Mouse (Mus musculus): ENCODE measurements around the gene Ppp1r26. TPM values are rescaled to one million over a fixed set of nuclear protein-coding genes. Genes with fewer than 3 reads are reported as not detected.

Gene Ppp1r26
- 10 to 100 TPM; 27.9 TPM for total RNA-seq (2021)
- long read RNA-seq, experiment 1, transcript Ppp1r26-202 (4 exons, 617 nt) = major isoform, 8 of 27 reads
- long read RNA-seq, experiment 1, partial matches to known transcripts = 0 of 27 reads
- long read RNA-seq, experiment 1, other reads (novel, unspliced or antisense) = 15 of 27 reads
- long read RNA-seq, experiment 2, transcript Ppp1r26-202 (4 exons, 617 nt) = major isoform, 5 of 25 reads
- long read RNA-seq, experiment 2, partial matches to known transcripts = 0 of 25 reads
- long read RNA-seq, experiment 2, other reads (novel, unspliced or antisense) = 20 of 25 reads

DNA sequence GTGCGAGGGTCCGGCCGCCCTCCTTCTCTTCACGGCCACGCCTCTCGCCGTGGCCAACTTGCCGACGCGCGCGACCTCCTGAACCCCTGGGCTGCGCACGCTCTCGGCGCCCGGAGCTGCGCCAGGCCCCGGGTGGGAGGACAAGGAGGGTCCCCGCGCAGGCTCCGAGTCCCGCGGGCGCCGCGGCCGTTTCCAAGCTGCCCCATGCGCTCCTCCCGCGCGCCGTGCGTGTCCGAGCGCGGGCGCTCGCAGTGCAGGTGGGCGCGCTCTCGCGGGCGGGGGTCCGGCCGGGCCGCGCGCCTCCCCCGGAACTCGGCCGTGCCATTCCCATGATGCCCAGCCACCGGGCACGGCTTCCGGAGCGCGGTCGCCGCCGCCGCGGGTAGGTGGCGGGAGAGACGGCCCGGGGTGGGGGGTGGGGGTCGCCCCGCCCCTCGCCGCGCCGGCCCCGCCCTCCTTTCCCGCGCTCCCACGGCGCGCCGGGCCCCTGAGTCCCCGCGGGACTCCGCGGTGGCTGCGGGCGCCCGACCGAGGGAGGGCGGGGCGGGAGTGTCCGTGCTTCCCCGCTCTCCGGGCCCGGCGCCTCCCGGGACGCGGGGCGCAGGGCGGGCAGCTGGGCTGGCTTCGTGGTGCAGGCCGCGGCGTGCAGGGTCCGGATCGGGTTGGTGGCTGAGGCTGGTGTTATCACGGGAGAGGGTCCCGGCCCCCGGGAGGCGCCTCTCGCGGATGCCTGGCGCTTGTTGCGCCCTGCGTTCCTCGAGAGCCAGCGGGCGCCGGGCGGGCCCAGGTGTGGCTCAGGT, at the start of gene Ppp1r26:
Gene Ppp1r26 (plus strand): TSS at position 286 of the 800 bp plus-strand sequence.
- DNase-seq (ENCODE audit: extremely low spot score in 1 of 2, low spot score in 2 of 2) = peak; percentile 54 to 65
- Histone ChIP-seq H3K4me3 (peak within 1 kb of the TSS; percentile 72), H3K27ac (peak within 1 kb of the TSS; percentile 90)
- intact Hi-C loops (cut with DNase I) = no loop called here
- TF ChIP-seq CTCF (IDR thresholded peaks at IDR 0.05) = no peak

DNA sequence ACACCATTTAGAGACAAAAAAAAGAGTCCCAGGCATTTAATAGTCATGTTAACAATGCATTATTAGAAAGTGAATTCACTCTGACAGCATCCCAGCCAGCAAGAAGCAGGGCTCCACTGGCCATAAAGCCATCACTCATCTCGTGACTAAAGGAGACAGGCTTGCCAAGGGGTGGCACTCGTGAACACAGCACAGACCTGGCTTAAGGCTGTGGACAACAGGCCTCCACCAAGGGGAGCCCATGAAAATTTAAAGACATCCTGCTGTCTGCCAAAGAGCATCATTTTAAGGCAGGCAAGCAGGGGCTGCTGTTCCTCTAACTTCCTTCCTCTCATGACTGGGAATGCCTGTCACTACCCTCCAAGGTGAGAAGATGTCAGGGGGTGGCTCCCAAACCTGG, 49.7 kb upstream of the Ppp1r26 start:
- no peak for TF ChIP-seq CTCF (IDR thresholded peaks at IDR 0.05)
- H3K27ac ChIP-seq = no peak overlapping the region
- intact Hi-C loops (cut with DNase I) = no loop called here
- no peak for DNase-seq (ENCODE audit: extremely low spot score in 1 of 2, low spot score in 2 of 2)
- H3K4me3 ChIP-seq = no peak overlapping the region

DNA sequence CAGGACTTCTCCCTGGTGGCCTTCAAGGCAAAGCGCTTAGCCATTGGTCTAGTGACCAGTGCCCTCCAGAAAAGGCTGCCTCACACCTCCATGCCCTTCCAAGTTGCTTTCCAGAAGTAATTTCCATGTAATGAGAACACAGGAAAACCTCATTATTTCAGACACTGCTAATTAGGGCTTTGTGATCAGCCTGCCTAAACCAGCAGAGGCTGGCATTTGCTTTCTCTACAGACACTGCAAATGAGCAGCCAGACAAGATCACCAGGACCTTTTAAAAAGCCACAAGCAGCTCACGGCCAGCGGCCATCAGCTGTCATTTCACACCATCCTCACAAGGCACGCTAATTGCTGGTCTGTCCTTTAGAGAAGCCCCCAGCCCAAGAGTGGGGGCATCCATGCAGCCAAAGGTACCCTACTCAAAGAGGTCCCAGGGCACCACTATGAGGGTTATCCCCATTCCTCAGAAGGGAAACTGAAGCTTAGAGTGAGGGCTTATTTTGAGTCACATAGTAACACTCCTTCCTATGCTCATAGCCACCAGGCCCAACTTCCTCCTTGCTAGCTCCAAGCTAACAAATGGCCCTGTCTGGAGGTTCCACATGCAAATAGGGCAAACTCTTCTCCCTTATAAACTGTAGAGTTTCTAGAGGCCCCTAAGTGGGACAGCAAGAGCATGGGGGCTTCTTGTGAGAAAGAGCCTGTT, 49.0 kb upstream of the Ppp1r26 start:
- no peak for TF ChIP-seq CTCF (IDR thresholded peaks at IDR 0.05)
- DNase-seq (ENCODE audit: extremely low spot score in 1 of 2, low spot score in 2 of 2) = no peak
- intact Hi-C loops (cut with DNase I) = no loop called here
- H3K27ac ChIP-seq = no peak overlapping the region
- H3K4me3 ChIP-seq = no peak overlapping the region

DNA sequence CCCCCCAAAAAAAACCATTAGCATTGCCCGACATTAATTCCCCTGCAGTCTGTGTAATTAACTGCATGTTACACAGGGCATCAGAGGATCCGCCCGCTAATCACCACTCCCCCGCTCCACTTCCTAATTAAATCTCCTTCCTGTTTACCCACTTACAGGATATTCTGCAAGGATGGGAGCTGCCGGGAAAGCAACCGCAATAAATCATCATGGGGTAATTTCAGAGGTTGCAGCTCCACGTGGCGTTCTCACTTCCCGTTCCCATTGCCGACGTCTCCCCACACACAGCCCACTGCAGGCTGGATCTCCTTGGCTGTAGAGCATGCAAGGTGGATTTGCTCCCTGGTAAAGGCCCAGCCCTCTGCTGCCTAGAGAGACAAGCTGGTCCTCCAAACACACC, 45.0 kb upstream of the Ppp1r26 start:
- no peak overlapping the region for H3K27ac ChIP-seq
- intact Hi-C loops (cut with DNase I) = no loop called here

DNA sequence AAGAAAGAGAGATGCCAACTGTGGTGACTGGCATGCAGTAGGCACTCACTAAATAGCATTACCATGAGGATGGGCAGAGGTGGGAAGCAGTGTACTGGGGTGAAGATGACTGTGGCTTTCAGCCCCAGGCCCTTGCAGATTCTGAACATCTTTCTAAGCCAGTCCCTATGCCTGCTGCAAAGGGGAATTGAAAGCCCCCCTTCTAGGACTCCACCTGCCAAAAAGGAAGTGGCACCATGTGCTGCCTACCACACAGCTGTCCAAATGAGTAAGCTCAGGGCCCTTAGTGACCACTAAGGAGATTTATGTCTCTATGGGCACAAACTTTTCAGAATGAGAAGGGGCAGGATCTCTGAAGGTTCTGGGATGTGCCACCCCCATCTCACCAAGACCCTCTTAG, 44.5 kb upstream of the Ppp1r26 start:
- no peak overlapping the region for H3K4me3 ChIP-seq
- no peak for TF ChIP-seq CTCF (IDR thresholded peaks at IDR 0.05)
- intact Hi-C loops (cut with DNase I) = no loop called here
- no peak for DNase-seq (ENCODE audit: extremely low spot score in 1 of 2, low spot score in 2 of 2)
- no peak overlapping the region for H3K27ac ChIP-seq

More for the DNA sequence above, 45.0 kb upstream of the Ppp1r26 start:
- H3K4me3 ChIP-seq = no peak overlapping the region
- TF ChIP-seq CTCF (IDR thresholded peaks at IDR 0.05) = no peak
- no peak for DNase-seq (ENCODE audit: extremely low spot score in 1 of 2, low spot score in 2 of 2)

DNA sequence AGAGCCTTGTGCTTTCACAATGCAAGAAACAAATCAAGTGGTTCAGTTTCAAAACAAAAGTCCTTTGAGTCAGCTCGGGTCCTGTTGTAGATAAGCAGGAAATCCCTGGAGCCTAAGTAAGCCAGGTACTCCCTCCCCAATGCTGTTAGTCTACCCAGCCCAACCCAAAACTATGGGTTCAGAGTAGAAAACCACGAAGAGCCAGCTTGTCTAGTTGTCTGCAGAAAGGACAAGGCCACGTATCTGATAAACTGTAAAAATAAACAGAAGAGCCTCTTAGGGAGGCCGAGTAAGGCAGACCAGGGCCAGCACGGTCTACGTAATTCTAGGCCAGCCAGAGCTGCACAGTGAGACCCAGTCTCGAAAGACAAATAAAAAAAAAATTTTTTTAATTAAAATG, 38.8 kb upstream of the Ppp1r26 start:
- DNase-seq (ENCODE audit: extremely low spot score in 1 of 2, low spot score in 2 of 2) = no peak
- Histone ChIP-seq H3K4me3 (no peak overlapping the region), H3K27ac (no peak overlapping the region)
- no peak for TF ChIP-seq CTCF (IDR thresholded peaks at IDR 0.05)
- intact Hi-C loops (cut with DNase I) = no loop called here

DNA sequence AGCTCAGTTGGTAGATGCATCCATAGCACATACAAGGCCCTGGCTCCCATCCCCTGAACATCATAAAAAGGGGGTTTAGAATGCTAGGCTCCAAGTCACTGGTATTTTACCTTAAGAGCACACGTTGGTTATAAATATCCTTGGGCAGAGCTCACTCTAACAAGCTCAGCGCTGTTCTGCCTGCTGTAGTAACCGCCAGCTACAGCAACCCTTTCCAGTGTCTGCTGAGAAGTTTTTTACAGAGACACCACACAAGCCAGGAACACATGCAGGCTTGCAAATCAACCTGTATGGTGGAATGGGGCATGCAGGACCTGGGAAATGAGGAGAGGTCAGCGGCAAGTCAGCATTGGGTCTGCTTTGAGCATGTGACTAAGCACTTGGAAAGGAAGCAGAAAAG, 37.5 kb upstream of the Ppp1r26 start:
- intact Hi-C loops (cut with DNase I) = no loop called here
- DNase-seq (ENCODE audit: extremely low spot score in 1 of 2, low spot score in 2 of 2) = no peak
- H3K4me3 ChIP-seq = no peak overlapping the region

DNA sequence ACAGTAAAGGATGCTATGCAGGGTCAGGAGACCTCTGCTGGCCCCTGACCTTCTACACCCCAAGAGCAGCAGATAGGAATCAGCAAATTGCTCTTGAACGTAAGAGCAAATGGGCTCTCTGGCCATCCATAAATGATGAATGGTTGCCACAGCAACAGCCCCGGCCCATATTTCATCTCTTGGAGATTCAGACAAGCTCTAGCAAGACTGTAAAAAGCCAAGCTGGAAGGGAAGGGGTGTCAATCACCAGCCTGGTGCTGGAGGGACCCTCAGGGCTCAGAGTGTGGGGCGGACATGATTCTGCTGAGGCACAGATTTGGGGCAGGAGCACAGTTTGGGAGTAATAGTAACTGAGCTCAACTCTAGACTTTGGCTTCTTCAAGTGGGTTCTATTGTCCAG, 37.0 kb upstream of the Ppp1r26 start:
- intact Hi-C loops (cut with DNase I) = no loop called here
- no peak for TF ChIP-seq CTCF (IDR thresholded peaks at IDR 0.05)
- peak overlapping the region; percentile 53 for H3K27ac ChIP-seq
- no peak overlapping the region for H3K4me3 ChIP-seq
- DNase-seq (ENCODE audit: extremely low spot score in 1 of 2, low spot score in 2 of 2) = no peak

More for the DNA sequence above, 37.5 kb upstream of the Ppp1r26 start:
- no peak for TF ChIP-seq CTCF (IDR thresholded peaks at IDR 0.05)
- peak overlapping the region; percentile 53 for H3K27ac ChIP-seq

DNA sequence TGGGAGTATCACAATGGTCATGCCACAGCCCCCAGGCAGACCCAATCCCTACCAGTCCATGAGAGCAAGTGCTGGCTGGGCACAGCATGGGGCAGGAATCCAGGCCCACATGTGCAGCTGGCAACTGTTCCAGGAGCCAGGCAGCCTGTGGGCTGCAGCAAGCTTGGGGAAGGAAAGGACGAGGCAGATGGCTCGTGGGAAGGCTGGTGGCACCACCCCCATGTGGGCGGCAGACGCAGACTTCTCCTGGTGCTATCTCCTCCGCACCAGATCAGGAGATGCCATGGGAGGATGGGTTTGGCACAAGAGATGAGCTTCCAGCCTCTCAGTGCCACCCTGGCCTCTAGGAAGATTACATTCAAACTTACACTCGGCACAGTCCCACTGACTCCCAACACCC, 33.7 kb upstream of the Ppp1r26 start:
- intact Hi-C loops (cut with DNase I) = loop anchor here (1.0 kb wide), 4 partner anchors 35 to 345 kb away; no protein-coding TSS in a partner anchor
- peak; percentile 86 to 93 for DNase-seq (ENCODE audit: extremely low spot score in 1 of 2, low spot score in 2 of 2)
- H3K4me3 ChIP-seq = no peak overlapping the region
- TF ChIP-seq CTCF (IDR thresholded peaks at IDR 0.05) = no peak
- peak overlapping the region; percentile 92 for H3K27ac ChIP-seq

DNA sequence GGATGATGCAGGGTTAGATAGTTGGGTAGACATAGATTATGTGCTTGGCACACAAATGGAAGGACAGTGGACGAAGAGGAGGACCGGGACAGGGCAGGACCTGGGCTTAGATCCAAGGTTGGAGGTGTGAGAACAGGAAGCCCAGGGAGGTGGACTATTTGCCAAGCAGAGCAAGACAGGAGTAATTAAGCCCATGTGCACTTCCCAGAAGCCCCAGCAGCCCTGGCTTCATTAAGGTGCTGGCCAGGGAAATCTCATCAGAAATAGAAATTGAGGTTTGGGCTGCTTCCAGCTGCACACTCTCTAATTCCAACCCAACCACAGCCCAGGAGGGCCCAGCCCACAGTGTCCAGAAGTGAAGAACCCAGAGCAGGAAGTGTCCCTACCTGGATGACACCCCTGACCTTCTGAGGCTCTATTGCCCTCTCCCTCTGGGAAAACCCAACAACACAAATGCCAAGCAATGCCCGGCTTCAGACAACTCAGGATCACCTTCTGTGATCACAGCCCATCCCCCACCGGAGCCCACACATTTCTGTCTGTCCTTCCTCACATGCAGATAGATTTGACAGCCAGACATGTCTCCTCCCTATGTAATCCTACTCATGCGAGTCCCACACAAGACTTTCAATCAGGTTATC, 32.4 kb upstream of the Ppp1r26 start:
- no peak for TF ChIP-seq CTCF (IDR thresholded peaks at IDR 0.05)
- intact Hi-C loops (cut with DNase I) = no loop called here
- no peak for DNase-seq (ENCODE audit: extremely low spot score in 1 of 2, low spot score in 2 of 2)
- peak overlapping the region; percentile 92 for H3K27ac ChIP-seq
- no peak overlapping the region for H3K4me3 ChIP-seq

DNA sequence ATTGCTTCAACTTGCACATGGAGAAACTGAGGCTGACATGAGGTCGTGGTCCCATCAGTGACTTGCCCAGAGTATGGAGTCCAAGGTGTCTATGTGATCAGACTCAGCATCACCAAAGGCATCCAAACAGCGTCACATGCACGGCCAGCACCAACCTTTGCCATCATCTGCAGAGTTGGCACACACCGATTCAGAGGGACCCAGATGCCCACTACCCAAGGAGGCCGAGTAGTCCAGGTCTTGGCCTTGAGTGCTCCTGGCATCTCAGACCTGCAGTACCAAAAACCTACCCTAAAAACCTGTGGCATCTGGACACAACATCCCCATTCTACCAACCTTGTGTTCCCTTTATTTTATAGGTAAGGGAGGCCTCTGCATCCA, 31.9 kb upstream of the Ppp1r26 start:
- intact Hi-C loops (cut with DNase I) = loop anchor here (1.0 kb wide), 1 partner anchor 27 kb away; no protein-coding TSS in a partner anchor
- no peak for DNase-seq (ENCODE audit: extremely low spot score in 1 of 2, low spot score in 2 of 2)
- H3K27ac ChIP-seq = peak overlapping the region; percentile 92

More for the DNA sequence above, 31.9 kb upstream of the Ppp1r26 start:
- no peak for TF ChIP-seq CTCF (IDR thresholded peaks at IDR 0.05)
- no peak overlapping the region for H3K4me3 ChIP-seq
